Mouse (Mus musculus) WW6 (cell line): ENCODE measurements around the gene Arhgef17.
A peak's percentile ranks its signal among the peaks of the same experiment; 100 is the strongest.

ENCODE experiments used
- DNase-seq: peaks from one replicate; pipeline ENCODE4 v3.0.0-alpha.2; 2013; ENCODE audit warnings: low read depth, low spot score

Gene Arhgef17

DNA sequence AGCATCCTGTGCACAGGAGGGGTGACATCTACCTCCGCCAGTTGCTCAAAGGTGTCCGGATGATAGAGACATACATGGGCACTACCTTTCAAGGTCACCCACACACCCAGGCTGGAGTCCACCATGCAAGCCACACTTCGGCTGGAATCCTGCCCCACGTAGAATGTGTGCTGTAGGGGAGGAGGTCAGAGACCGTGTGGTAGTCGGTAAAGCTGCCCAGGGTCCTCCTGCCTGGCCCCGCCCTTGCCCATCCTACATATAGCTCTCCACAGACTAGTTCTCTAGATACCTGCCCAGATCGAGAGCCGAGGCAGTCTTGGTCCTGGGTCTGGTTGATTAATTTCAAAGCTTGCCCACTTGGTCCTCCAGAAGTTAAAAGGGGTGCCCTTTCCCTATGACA, 55.1 kb downstream of the Arhgef17 start:
- no peak for DNase-seq

GRCm38 (mm10) chr7:100876293-100876692, 55.6 kb downstream of the Arhgef17 start:
- DNase-seq: no peak

DNA sequence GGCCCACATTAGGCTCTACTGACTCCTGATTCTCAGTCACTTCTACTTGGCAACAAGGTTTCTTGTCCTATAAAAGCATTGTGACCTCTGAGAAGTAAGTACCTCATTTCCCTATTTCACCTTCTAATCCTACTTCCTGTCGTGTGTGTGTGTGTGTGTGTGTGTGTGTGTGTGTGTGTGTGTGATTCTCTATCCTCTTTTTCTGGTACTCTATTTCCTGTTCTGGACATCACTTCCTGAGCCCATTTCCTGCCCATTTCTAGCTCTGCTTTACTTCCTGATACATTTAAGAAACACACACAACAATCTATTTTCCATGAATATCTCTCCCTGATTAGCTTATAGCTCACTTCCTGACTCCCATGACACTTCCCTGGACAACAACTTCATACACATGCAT, 56.1 kb downstream of the Arhgef17 start:
- no peak for DNase-seq

GRCm38 (mm10) chr7:100873197-100873596, 58.7 kb downstream of the Arhgef17 start:
- DNase-seq: no peak

- no peak for DNase-seq
Observed at GRCm38 (mm10) chr7:100871892-100872291, 60.0 kb downstream of the Arhgef17 start.

GRCm38 (mm10) chr7:100871355-100871754, 60.6 kb downstream of the Arhgef17 start:
- DNase-seq: no peak

DNA sequence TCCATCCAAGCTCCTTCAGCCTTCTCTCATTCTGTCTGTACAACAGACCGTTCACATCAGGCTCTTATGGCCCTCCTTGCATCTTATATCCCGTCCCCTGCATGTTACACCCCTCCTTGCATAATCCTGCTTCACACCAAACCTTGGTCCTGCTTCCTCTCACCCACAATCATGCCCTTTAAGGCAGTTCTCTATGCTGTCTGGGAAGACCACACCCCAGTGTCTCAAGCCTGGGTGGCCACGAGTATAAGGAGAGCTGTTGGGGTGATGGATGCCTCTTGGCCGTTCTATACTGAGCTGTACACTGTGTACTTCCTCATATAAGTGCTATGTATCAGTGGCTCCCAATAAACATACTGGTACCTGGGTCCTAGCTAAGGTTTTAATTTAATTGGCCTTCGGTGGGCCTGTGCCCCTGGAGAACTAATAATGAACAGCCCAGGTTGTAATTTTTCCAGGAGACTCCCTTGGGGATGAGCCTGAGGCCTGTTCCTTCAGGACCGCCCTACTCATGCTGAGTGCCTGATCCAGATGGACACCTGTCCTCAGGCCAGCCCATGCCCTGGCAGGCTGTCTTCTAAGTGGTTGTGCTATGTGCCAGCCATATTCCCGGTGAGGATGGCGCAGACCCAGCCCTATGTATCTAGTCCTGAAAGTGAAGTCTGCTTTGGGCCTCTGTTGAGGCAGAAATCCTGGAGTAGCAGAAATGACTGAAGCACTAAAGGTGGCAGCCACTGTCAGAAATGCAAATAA, 61.9 kb downstream of the Arhgef17 start:
- no peak for DNase-seq

GRCm38 (mm10) chr7:100868551-100868950, 63.4 kb downstream of the Arhgef17 start:
- DNase-seq: no peak

GRCm38 (mm10) chr7:100867561-100867960, 64.3 kb downstream of the Arhgef17 start:
- DNase-seq: no peak

- DNase-seq: peak; percentile 39
Observed at GRCm38 (mm10) chr7:100866675-100867074, 65.2 kb downstream of the Arhgef17 start.

- DNase-seq: peak; percentile 92
Observed at GRCm38 (mm10) chr7:100862828-100863638, 68.9 kb downstream of the Arhgef17 start, which contains the start of gene Relt. Gene Relt, minus strand, starts transcription at chr7:100863446.

DNA sequence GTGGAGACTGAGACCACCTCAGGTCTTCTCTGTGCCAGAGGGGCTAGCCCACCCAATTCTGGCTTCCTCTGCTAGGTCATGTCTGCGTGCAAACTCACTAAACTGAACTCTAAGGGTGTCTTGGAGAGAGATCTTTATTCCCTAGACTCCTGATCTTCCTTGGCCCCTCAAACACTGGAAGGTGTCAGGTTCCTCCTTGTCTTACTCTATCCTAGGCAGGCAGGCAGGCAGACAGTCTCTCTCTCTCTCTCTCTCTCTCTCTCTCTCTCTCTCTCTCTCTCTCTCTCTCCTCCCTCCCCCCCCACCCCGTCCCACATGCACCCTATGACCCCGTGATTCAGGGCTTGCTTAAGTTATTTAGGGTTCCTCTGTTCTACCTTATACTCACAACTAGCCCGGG, 69.6 kb downstream of the Arhgef17 start:
- DNase-seq: no peak

DNA sequence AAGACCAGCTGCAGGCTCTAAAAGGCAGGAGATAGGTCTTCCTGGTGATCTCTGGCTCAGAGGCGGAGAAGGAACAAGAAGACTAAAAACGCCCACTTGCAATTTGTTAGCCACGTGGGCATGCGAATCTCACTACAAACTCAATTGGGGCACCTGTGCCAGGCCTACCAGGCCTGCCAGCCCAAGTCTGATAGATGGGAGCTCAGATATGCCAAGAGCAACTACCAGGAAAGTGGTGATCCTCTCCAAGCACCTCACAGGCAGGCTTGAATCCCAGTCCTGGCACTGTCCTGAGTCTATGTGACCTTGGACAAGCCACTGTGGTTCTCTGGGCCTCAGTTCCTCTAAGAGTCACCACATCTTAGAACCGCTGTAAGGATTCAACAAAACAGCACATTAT, 70.7 kb downstream of the Arhgef17 start:
- no peak for DNase-seq

DNA sequence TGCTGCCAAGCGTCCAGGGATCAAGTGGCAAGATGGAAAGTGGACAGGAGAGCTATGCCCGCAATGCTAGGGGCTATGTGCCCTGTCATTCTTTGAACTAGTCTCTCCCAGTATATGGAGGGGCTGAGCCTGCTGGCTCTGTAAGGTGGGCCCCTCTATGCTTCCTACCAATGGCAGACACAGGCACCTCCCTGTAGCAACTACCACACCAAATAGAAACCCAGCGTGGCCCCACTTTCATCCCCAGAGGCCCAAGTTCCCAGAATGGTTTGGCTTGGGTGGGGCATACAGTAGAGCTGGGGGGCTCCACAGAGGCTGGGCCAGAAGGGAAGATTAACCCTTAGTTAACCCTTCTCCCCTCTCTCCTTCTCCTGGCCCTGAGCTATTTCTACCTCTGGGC, 71.5 kb downstream of the Arhgef17 start:
- no peak for DNase-seq

GRCm38 (mm10) chr7:100855795-100856573, 75.9 kb downstream of the Arhgef17 start:
- no peak for DNase-seq

DNA sequence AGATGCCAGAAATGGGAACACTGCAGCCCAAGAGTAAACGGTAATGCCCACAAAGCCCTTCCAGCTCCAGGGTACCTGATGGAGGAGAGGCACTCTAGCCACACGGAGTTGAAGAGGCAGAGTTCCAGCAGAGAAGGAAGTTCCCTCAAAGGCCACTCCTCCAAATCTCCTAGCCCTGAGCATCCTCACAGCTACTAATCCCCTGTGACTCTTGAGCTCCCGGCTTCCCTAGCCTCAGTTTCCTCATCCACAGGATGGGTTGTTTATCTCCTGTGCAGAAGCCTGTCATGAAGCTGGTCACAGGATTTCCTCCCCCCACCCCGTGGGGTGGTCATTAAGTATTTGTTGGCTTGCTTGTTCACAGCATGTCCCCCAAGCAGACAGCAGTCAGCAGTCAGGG, 76.6 kb downstream of the Arhgef17 start:
- no peak for DNase-seq

- DNase-seq: no peak
Observed at GRCm38 (mm10) chr7:100854861-100855260, 77.0 kb downstream of the Arhgef17 start.

- no peak for DNase-seq
Observed at GRCm38 (mm10) chr7:100854137-100854814, 77.6 kb downstream of the Arhgef17 start.

DNA sequence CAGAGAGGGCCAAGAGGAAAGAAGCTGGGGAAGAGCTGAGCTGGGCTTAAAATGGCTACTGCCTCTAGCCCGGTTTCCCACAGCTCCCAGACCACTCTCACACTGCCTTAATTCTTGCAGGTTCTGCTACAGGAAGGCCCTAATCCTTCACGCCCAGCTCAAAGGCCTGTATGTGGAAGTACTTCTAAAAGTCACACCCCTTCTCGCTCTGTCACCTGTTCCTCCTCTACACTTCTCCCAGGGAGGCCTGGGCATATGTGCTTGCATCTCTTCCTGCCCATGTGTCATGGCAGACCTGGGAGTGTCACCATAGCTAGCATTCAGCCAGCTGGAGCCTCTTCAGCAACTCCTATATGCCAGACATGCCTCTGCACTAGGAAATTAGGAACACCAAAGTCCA, 78.5 kb downstream of the Arhgef17 start:
- DNase-seq: no peak

DNA sequence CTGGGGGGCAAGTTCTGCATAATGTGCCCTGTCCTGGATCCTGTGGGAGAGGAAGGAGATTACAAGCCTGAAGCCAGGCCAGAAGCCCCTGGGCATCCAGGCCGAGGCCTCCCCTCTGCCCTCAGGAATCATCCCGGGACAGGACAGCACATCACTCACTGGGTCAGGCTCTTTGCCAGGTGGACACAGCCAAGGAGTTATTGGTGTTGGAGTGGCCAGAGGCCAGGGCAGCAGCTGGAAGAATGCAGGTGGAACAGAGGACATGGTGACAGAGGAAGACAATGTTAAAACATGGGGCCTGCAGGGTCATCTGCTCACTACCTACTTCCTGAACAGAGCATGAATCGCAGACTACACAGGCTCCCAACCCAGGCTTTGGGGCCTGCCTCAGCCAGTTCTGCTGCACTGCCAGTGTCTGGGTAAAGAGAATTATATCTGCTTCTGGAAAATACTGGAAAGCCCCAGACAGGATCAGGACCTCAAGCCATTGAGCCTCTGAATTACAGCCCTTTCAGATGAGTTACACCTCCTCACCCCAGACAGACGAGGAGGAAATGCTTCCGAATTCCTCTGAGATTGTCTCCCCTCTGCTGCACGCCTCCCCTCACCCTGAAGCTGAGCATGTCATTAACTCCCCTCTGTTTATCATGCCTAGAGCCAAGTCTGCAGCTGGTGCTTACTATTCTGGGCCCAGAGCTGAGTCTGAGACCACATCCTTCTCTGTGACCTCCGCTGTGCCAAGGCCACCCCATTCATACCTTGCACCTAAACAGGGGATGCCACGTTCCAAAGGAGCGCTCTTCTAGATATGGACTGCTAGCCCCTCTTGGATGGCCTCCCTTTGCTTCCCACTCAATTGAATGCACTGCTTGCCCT, 80.2 kb downstream of the Arhgef17 start:
- no peak for DNase-seq

- DNase-seq: no peak
Observed at GRCm38 (mm10) chr7:100849508-100849907, 82.4 kb downstream of the Arhgef17 start.
